Mouse (Mus musculus) E14TG2a.4 (cell line): ENCODE measurements around the gene Tmem206.

Experiments used
- H3K27me3 ChIP-seq: 2 replicates; pipeline ENCODE4 v1.6.1; 2014; ENCODE audit warnings: low read length, control low read depth; ENCODE audit not compliant: insufficient read depth
- H3K36me3 ChIP-seq: 2 replicates; pipeline ENCODE4 v1.6.1; 2014; ENCODE audit warnings: low read length, control low read depth; ENCODE audit not compliant: insufficient read depth
- H3K4me1 ChIP-seq: replicated peaks from 2 replicates; pipeline ENCODE4 v1.6.1; 2014; ENCODE audit warnings: low read depth, low read length, control low read depth
- H3K4me3 ChIP-seq: replicated peaks from 2 replicates; pipeline ENCODE4 v1.5.1; 2014; ENCODE audit warnings: mild to moderate bottlenecking, low read length
- H3K9me3 ChIP-seq: 2 replicates; pipeline ENCODE4 v1.6.1; 2014; ENCODE audit warnings: low read length, control low read depth
- CTCF ChIP-seq: conservative IDR thresholded peaks from 2 replicates; pipeline ENCODE4 v1.5.1; 2014; ENCODE audit warnings: low read length
- NANOG ChIP-seq: IDR thresholded peaks from 2 replicates; pipeline ENCODE4 v1.6.1; 2014; ENCODE audit warnings: borderline replicate concordance, low read length, mixed read lengths
- POU5F1 ChIP-seq: IDR thresholded peaks from 2 replicates; pipeline ENCODE4 v1.6.1; 2014; ENCODE audit warnings: low read length, borderline replicate concordance

Tmem206 gene

DNA sequence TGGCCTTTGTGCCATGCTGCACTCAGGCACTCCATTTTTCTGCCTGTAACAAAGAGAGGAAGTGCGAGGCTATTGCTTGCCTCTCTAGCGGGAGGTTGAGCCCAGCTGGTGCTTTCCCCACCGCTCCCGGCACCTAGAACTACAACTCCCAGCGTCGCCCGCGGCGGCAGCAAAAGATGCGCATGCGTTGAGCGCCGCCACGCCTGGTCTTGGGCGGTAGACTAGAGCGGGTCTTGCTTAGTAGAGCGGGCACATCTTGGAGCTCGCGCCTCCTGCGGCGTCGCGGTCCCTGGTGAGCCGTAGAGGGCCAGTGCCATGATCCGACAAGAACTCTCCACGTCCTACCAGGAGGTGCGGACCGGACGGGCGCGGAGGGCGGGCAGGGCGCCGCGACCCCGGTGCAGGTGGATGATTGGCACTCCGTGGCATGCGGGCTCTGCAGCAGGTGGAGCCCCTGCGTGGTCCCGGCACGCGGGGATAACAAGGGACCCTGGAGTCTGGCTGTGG, at the start of gene Tmem206:
Tmem206 (plus strand) TSS at position 187 of the 507 bp plus-strand sequence.
- peaks cover 51% of the 10 kb centered on the region for H3K27me3 ChIP-seq
- H3K4me1 ChIP-seq = peaks cover 22% of the 10 kb centered on the region
- H3K4me3 ChIP-seq = peak within 1 kb of the TSS; percentile 92
- TF ChIP-seq CTCF = no peak
- no peak for TF ChIP-seq NANOG
- TF ChIP-seq POU5F1 = no peak
- peaks cover 8% of the 10 kb centered on the region; the same call in 1 of the 2 replicates for H3K36me3 ChIP-seq
- H3K9me3 ChIP-seq = no peaks in the 10 kb centered on the region

DNA sequence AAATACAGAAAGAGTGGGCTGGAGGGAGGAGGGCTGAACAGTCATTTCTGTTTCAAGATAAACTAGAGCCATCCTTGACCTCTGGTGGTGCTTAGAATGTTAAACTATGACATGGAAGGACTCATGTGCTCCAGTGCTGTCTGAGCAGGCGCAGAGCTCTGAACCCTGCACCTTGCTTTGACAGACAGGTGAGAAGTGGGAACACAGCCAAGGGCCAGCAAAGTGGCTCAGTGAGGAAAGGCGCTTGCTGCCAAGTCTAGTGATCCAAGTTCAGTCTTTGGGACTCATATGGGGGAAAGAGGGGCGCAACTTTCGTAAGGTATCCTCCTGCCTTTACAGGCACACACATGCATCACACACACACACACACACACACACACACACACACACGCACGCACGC, 49.5 kb upstream of the Tmem206 start:
- no peaks in the 10 kb centered on the region for H3K36me3 ChIP-seq
- no peaks in the 10 kb centered on the region for H3K27me3 ChIP-seq
- no peaks in the 10 kb centered on the region for H3K9me3 ChIP-seq
- H3K4me1 ChIP-seq = peaks cover 8% of the 10 kb centered on the region; the same call in 1 of the 2 replicates
- H3K4me3 ChIP-seq = no peak overlapping the region
- TF ChIP-seq CTCF = no peak
- TF ChIP-seq POU5F1 = no peak
- TF ChIP-seq NANOG = no peak

DNA sequence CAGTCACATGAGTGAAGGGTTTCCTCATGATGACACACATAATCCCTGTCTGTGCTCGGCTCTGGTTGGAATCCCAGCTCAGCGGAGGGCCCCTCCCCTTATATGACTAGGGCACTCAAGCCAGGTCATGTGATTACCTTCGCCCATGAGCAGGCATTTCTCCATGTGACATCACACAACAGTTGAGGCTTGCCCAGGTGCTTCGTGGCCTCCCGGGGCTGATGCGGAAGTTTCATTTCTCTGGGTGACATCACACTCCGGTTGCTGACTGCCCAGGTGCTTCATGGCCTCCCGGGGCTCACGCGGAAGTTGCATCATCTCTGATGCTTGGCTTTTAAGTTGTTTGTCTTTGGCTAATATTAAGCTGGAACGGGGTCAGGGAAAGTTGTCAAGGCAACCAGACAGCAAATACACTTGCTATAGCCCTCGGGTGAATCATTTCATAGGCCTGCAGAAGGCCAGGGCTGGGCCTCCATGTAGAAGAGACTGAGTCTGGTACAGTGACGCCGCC, 48.1 kb upstream of the Tmem206 start:
- H3K36me3 ChIP-seq = no peaks in the 10 kb centered on the region
- H3K4me3 ChIP-seq = no peak overlapping the region
- TF ChIP-seq POU5F1 (no peak), CTCF (no peak), NANOG (no peak)
- H3K27me3 ChIP-seq = no peaks in the 10 kb centered on the region
- no peaks in the 10 kb centered on the region for H3K9me3 ChIP-seq
- H3K4me1 ChIP-seq = peaks cover 8% of the 10 kb centered on the region; the same call in 1 of the 2 replicates

DNA sequence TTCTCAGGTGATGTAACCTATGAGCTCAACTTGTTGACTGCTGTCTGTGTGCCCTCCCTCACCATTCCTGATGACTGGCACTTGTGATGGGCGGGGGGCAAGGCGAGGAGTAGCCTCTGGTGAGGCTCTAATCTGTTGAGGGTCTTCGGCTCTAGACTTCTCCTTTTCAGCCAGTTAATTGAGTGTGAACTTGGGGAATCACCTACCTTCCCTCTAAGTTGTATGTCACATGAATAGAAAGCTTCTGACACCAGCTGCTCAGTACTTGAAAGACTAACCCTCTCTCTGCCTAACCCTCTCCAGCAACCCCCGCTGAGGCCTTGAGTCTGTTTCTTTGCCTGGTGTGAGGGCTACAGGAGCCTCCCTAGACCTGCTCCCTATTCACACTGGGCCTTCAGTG, 47.4 kb upstream of the Tmem206 start:
- no peaks in the 10 kb centered on the region for H3K9me3 ChIP-seq
- no peaks in the 10 kb centered on the region for H3K27me3 ChIP-seq
- no peak overlapping the region for H3K4me3 ChIP-seq
- H3K36me3 ChIP-seq = no peaks in the 10 kb centered on the region
- H3K4me1 ChIP-seq = peaks cover 8% of the 10 kb centered on the region; the same call in 1 of the 2 replicates
- TF ChIP-seq POU5F1 (no peak), NANOG (no peak), CTCF (no peak)

DNA sequence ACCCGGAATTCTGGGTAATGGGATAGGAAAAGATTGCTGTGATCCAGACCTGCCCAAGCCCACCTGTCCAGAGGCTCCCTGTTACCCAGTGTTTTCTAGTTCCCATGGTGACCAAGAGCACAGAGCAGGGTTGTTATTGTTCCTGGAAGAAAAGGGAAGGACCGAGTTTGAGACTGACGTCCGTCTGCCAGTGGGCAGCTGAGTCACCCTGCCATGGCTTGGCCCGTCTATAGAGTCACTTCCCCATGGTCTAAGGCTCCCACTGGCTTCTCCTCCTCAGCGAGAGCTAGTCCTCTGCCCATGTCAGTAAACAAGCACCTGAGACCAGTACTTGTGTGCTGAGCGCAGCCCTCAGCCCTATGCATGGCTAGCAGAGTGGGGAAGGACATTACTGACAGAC, 44.5 kb upstream of the Tmem206 start:
- H3K36me3 ChIP-seq = no peaks in the 10 kb centered on the region
- H3K27me3 ChIP-seq = no peaks in the 10 kb centered on the region

DNA sequence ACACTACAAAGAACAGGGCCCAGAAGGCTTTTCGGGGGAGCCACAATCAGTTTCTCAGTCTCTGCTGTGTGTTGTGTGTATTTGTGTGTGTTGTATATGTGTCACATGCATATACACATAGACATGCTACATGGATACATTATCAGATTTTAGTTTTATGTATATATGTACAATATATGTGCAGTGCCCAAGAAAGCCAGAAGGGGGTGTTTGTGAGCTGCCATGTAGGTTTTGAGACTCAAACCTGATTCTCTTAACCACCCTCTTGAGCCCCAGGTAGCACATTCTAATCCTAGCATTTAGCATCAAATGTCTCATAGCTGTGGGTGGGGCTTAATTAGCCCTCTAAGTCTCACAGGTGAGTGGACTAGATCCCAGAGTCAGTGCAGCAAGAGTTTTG, 43.4 kb upstream of the Tmem206 start:
- TF ChIP-seq POU5F1 (no peak), CTCF (peak; percentile 14; the same call in 1 of the 2 replicates)
- no peak overlapping the region for H3K4me3 ChIP-seq
- no peaks in the 10 kb centered on the region for H3K27me3 ChIP-seq
- H3K4me1 ChIP-seq = no peaks in the 10 kb centered on the region
- peaks cover 21% of the 10 kb centered on the region for H3K9me3 ChIP-seq
- H3K36me3 ChIP-seq = no peaks in the 10 kb centered on the region

More for the DNA sequence above, 44.5 kb upstream of the Tmem206 start:
- TF ChIP-seq POU5F1 (no peak), NANOG (no peak), CTCF (no peak)
- Histone ChIP-seq H3K9me3 (peaks cover 17% of the 10 kb centered on the region), H3K4me3 (no peak overlapping the region), H3K4me1 (no peaks in the 10 kb centered on the region)

DNA sequence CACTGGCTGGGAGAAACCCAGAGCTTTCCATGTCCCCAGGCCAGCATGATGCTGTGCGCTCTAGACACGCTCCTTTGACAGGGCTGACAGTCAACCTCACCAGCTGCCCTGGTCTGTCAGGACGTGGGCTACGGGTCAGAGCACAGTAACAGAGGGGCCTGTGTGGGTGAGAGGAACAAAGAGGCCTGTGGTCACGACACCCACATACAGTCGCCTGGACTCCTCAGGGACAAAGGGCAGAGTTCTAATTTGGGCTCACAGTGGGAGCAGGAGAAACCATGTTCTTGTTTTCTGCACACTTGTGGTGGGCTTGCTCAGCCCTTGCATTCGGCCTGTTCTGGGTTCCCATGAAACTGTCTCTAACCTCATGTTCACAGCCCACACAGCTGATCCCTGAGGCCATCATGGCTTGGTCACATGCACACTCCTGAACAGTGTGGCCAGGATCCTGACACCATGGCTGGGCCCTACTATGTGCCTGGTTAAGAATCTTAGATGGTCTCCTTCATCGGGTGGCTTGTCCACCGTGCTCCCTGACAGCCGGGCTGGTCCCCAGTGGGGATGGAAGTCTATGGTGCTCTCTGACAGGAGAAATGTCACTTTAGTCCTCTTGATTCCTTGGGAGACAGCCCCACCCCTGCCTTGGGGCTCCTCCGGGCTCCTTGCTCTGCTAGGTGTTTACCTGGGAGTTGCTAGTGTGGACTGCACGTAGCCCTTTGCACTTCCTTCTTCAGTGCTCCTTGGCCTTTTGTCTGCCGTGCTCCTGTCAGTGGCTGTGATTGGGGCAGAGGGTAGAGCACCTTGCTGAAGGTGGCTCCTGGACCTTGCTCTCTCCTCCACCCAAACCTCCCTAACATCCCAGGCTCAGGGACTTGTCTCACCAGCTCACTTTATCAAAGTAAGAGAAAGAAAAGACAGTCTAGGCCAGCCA, 42.3 kb upstream of the Tmem206 start:
- Histone ChIP-seq H3K4me1 (no peaks in the 10 kb centered on the region), H3K4me3 (no peak overlapping the region), H3K36me3 (no peaks in the 10 kb centered on the region), H3K9me3 (peaks cover 21% of the 10 kb centered on the region), H3K27me3 (no peaks in the 10 kb centered on the region)
- TF ChIP-seq POU5F1 (no peak), NANOG (no peak)

DNA sequence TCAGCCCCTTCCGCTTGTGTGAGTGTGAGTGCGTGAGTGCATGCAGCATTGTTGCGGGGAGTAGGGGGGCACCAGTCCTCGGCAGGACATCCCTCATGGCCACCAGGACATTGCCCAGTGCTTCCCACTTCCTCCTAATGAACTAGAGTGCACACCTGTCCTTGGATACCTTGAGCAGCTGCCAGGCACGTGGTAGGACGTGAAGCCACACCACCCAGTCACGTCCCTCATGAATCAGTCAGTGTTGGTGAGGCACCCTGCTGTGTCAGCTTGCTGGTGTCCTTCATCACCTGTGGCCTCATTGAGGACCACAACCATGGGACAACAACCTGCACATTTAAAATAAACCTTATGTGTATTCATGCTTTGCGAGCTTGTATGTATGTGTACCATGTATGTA, 41.2 kb upstream of the Tmem206 start:
- Histone ChIP-seq H3K4me3 (no peak overlapping the region), H3K36me3 (no peaks in the 10 kb centered on the region), H3K4me1 (no peaks in the 10 kb centered on the region), H3K9me3 (peaks cover 21% of the 10 kb centered on the region), H3K27me3 (no peaks in the 10 kb centered on the region)
- TF ChIP-seq NANOG (no peak), CTCF (no peak), POU5F1 (no peak)

DNA sequence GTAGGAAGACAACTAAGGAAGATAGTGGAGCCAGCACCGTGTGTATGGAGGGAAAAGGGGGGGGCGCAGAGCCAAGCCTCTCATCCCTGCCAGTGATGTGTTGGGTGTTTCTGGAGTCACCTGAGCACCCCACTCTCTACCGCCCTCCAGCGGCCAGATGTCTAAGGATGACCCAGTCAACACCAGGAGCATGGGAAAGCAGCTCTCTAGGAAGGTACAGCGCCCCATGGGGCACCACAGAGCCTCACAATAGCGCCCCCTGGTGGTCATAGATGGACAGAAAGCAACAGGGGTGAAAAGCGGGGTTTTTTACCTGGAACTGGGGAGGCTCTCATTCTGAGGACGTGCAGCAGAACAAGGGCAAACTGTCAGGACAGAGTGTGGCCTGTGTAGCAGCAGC, 37.0 kb upstream of the Tmem206 start:
- Histone ChIP-seq H3K4me1 (no peaks in the 10 kb centered on the region), H3K4me3 (no peak overlapping the region), H3K27me3 (peaks cover 2% of the 10 kb centered on the region; the same call in 1 of the 2 replicates), H3K36me3 (no peaks in the 10 kb centered on the region), H3K9me3 (peaks cover 21% of the 10 kb centered on the region)
- TF ChIP-seq POU5F1 = no peak
- TF ChIP-seq CTCF = peak; percentile 90
